Mouse (Mus musculus) sigmoid colon, adult 10 weeks (tissue): Measurements from ENCODE around the gene Batf. TPM values are rescaled to one million over a fixed set of nuclear protein-coding genes. Genes with fewer than 3 reads are reported as not detected.

Experiments used
- polyA plus RNA-seq: library from polyadenylated mRNA; stranded (reverse); fragments of 350-450 nt; fragmentation: Illumina TruSeq; extraction: RNeasy Lipid Tissue Mini Kit (QIAGEN cat#74804); gene quantifications from one replicate; pipeline ENCODE4 v1.2.3, GENCODE M21; 2014; ENCODE audit warnings: low read depth, low replicate concordance

Gene Batf
- not detected for polyA plus RNA-seq

GRCm38 (mm10) chr12:85686466-85687216 is at the start of gene Batf:
Gene Batf (plus strand): TSS chr12:85686669.

DNA sequence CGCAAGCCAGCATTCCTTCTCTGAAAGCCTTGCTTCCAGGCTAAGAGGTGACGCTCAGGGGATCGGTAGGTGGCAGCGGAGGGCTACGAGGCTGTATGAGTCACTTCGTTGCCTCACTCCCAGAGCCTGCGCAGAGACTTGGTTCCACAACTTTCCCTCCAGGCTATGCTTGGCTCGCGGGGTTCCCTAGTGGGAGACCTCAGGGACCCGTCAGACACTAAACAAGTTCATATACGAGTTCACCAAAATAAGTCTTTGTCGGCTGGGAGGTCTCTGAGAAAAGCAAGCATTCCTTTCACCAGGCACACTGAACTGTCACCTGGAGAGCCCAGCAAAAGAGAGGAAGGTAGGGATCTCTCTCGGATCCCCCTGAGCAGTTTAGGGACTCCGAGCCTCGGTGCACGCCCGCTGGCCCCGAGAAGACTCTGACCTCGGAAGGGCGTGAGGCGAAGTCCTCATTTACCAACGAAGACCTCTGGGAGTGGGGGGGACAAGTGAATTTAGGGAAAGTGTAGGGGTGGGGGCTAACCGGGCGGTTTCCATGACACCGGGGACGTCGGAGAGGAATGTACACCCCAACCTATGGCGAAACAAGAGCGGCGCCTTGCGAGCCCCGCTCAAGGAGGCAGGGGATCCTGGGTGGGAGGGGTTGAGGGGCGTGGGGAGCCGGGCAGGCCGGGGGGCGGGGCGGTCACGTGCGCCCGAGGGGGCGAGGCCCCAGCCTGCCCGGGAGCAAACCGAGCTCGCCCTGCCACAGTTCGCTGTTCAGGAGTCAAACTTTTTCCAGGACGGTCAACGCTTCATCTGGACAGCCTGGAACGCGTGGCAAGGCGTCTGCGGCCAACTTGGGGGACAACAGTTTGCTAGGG is 59.6 kb downstream of the Batf start, which contains the start of gene Flvcr2:
Gene Flvcr2, plus strand, starts transcription at position 713 of the 869 bp plus-strand sequence.

Other genes with a start within 250 kb of the Batf start
- gene Fos, start 212.8 kb upstream of the Batf start, polyA plus RNA-seq = 169 TPM
- gene Jdp2, start 87.6 kb upstream of the Batf start, polyA plus RNA-seq = 0.38 TPM
- 0.28 TPM for gene Flvcr2, start 59.9 kb downstream of the Batf start, polyA plus RNA-seq
- gene Erg28, start 137.9 kb downstream of the Batf start, polyA plus RNA-seq = 209 TPM
- gene Ttll5, start 138.0 kb downstream of the Batf start, polyA plus RNA-seq = 9.5 TPM